Mouse (Mus musculus): ENCODE results near the gene Ddx5.

GRCm38 (mm10) chr11:106815331-106815730, 26.3 kb upstream of the Ddx5 start:
- TF ChIP-seq EP300 (IDR thresholded peaks at IDR 0.05; ENCODE audit: low read depth) (no peak), CTCF (IDR thresholded peaks at IDR 0.05; ENCODE audit: low read depth) (no peak)

All from heart, postnatal 0 days (tissue).